Mouse (Mus musculus): ENCODE results near the gene Elp6. TPM values are rescaled to one million over a fixed set of nuclear protein-coding genes. Genes with fewer than 3 reads are reported as not detected.

The Elp6 gene
- polyA plus RNA-seq, 2 experiments from 2014 or later: 14.4 to 16.1 TPM

DNA sequence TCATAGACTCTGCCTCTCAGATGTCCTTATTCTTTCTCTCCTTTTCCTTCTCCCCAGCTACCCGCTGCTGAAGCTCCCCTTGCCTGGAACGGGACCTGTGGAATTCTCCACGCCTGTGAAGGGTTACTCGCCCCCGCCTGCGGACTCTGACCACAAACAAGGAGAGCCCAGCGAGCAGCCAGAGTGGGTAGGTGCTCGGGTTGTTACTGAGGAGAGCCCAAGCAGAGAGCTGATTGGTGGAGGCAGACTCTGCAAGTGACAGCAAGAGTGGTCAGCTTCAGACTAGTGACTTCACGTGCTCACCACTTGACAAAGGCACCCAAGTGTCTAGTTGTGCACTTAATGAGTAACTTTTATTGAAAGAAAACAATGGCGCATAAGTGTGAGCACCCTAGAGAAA lies 57.4 kb downstream of the Elp6 start:
- no peak for ATAC-seq

DNA sequence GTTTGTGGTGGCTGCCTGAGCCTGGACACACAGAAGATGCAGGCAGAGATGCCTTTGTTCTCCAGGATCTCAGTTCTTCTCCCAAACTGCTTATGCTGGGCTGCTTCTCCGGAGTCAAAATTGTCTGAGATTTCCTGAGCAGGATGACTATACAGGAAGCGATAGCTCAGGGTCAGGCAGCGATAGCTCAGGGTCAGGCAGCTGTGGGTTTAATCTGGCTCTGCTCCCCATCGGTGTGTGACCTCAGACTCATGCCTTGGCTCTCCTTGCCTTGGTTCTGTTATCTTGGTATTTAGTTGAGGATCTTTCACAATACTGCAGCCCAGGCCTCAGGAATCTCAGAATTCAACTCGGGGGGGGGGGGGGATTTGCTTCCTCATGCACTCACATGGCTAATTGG lies 61.8 kb downstream of the Elp6 start:
- no peak for ATAC-seq

DNA sequence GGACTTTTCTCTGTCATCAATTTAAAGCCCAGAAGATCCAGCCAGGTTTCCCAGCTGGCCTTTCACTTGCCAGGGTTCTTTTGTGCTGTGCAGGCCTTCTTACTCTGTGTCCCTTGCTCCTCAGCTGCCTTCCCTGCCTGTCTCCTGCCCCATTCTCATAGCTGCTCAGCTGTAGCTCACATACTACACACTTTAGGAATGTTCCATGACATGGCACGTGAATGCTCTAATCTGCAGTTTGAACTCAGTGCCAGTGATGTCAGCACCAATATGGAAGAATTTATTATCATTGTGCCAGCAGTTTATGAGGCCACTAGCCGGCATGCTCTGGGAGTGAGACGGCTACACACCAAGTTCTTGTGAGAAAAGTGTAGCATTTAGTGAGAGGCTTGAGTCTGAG lies 64.9 kb downstream of the Elp6 start:
- ATAC-seq: no peak

Other genes with a start within 250 kb of the Elp6 start
- 10 to 100 TPM; 30.7 to 34.5 TPM for gene Smarcc1, start 187.5 kb upstream of the Elp6 start, polyA plus RNA-seq (2017; shearing (Covaris generic))
- 10 to 100 TPM; 74.5 to 77.7 TPM for gene Dhx30, start 187.3 kb upstream of the Elp6 start, polyA plus RNA-seq (2017; shearing (Covaris generic))
- gene Cspg5, start 61.4 kb upstream of the Elp6 start, polyA plus RNA-seq (2017; shearing (Covaris generic)): under 1 TPM in 1 of 2 experiments, not detected in 1; 0.17 TPM
- gene Scap, start 28.1 kb downstream of the Elp6 start, polyA plus RNA-seq (2017; shearing (Covaris generic)): 10 to 100 TPM; 12.5 to 12.9 TPM
- 1 to 10 TPM; 5.4 TPM for gene Ptpn23, start 103.0 kb downstream of the Elp6 start, polyA plus RNA-seq (2017; shearing (Covaris generic))
- not detected for gene Ngp, start 114.6 kb downstream of the Elp6 start, polyA plus RNA-seq (2017; shearing (Covaris generic))
- gene Klhl18, start 171.5 kb downstream of the Elp6 start, polyA plus RNA-seq (2017; shearing (Covaris generic)): 10 to 100 TPM in 1 of 2 experiments, 1 to 10 TPM in 1; 9.3 to 11.2 TPM
- under 1 TPM; 0.38 to 0.46 TPM for gene Kif9, start 171.8 kb downstream of the Elp6 start, polyA plus RNA-seq (2017; shearing (Covaris generic))
- gene Setd2, start 227.4 kb downstream of the Elp6 start, polyA plus RNA-seq (2017; shearing (Covaris generic)): 10 to 100 TPM; 45.4 to 50.4 TPM

Measured in activated CD4-positive, CD25-positive, alpha-beta regulatory T cell, adult 4 months (primary cell).